Mouse (Mus musculus): ENCODE results near the gene Gria1. TPM values are rescaled to one million over a fixed set of nuclear protein-coding genes. Genes with fewer than 3 reads are reported as not detected.

Gria1 gene
- polyA plus RNA-seq, 1 experiment from 2014 or later, result 2.5 TPM

DNA sequence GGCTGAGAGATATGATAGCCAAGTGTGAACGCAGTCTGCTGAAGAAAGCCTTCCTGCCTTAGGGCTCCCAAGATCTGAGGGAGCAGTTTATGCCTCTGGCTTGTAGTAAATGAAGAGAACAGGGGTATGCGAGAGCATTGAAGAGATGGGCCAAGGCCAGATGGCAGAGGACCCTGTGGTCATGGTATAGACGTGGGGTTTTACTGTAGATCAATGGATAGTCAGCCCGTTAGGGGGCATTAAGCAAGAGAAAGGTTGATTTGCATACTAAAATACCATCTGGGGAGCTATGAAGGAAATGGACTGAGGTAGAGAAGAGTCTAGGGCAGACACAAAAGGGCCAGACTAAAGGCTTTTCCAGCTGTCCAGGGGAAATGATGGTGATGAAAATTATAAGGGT lies 237.7 kb downstream of the Gria1 start:
- H3K9me3 ChIP-seq, result no peaks in the 10 kb centered on the region
- no peak overlapping the region for H3K4me3 ChIP-seq
- H3K4me1 ChIP-seq, result no peaks in the 10 kb centered on the region
- H3K27ac ChIP-seq, result no peak overlapping the region
- no peaks in the 10 kb centered on the region for H3K36me3 ChIP-seq
- H3K27me3 ChIP-seq, result no peaks in the 10 kb centered on the region
- ATAC-seq (ENCODE audit: low FRiP score, low read depth), result no peak
- no peak overlapping the region for H3K4me2 ChIP-seq (replicated peaks)
- 73% methylated on average over 4 of the region's 4 CpGs for WGBS
- no peak overlapping the region for H3K9ac ChIP-seq

DNA sequence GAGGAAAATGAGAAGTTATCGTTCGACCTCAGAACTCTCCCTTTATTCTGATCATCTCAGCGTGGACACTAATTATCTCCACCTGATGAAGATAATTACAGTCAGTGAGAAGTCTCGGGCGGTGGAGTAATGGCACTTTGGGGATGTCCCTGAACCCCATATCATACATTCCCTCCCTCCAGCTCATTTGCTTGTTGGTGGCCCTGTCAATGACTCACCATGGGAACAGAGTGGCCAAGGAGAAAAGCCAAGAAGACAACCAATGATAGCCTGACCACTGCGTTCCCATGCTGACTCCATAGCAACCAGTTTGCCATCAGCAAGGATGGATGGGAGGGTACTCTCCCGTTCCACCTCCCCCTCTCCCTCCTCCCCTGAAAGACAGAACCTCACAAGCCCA lies 238.9 kb downstream of the Gria1 start:
- no peaks in the 10 kb centered on the region for H3K36me3 ChIP-seq
- 78% methylated on average over 7 of the region's 7 CpGs for WGBS
- H3K27ac ChIP-seq, result no peak overlapping the region
- H3K4me2 ChIP-seq (replicated peaks), result no peak overlapping the region
- H3K9ac ChIP-seq, result no peak overlapping the region
- H3K27me3 ChIP-seq, result no peaks in the 10 kb centered on the region
- H3K9me3 ChIP-seq, result no peaks in the 10 kb centered on the region
- ATAC-seq (ENCODE audit: low FRiP score, low read depth), result no peak
- H3K4me3 ChIP-seq, result no peak overlapping the region
- H3K4me1 ChIP-seq, result no peaks in the 10 kb centered on the region

DNA sequence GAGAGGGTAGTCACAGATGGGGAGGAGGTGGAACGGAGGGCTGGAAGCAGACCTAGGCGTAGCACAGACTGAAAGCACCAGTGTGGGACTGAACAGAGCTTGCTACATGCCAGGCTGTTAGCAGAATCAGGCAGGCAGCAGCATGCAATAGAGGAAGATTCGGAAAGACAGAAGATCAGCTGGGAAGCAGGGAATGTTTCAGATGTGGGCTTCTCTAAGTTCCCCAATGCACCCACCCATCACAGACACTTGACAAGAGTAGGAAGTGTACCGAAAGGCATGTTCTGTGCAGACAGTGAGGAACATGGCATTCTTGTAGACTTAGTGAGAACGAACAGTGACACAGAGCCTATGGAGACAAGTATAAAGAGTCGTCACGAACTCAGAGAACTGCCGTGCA lies 260.5 kb downstream of the Gria1 start:
- WGBS, result 88% methylated on average over 8 of the region's 8 CpGs
- no peak for ATAC-seq (ENCODE audit: low FRiP score, low read depth)
- no peaks in the 10 kb centered on the region for H3K9me3 ChIP-seq
- H3K4me2 ChIP-seq (replicated peaks), result no peak overlapping the region
- H3K27ac ChIP-seq, result no peak overlapping the region
- no peak overlapping the region for H3K9ac ChIP-seq
- no peaks in the 10 kb centered on the region for H3K36me3 ChIP-seq
- no peaks in the 10 kb centered on the region for H3K4me1 ChIP-seq
- H3K4me3 ChIP-seq, result no peak overlapping the region
- H3K27me3 ChIP-seq, result no peaks in the 10 kb centered on the region

DNA sequence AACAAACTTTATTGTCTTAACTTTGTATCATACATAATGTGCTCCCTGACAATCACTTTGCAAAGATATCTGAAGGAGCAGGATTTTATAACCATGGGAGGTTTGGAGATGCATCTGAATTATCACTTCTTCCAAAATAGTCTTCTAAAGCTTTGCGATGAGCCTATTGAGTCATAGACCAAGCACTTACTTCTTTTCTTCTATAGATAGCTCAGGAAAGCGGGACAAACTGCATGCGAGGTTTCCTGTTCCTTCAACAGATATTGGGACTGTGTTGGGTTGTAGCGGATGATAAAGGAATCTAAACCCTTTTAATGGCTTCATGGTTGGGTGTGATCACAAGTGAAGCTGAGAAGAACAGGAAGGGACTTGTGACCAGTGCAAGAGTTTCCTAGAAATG lies 263.5 kb downstream of the Gria1 start:
- no peak overlapping the region for H3K4me2 ChIP-seq (replicated peaks)
- H3K9me3 ChIP-seq, result no peaks in the 10 kb centered on the region
- H3K36me3 ChIP-seq, result no peaks in the 10 kb centered on the region
- 94% methylated on average over 4 of the region's 4 CpGs for WGBS
- H3K27me3 ChIP-seq, result no peaks in the 10 kb centered on the region
- H3K27ac ChIP-seq, result no peak overlapping the region
- peaks cover 16% of the 10 kb centered on the region; the same call in 1 of the 2 replicates for H3K4me1 ChIP-seq
- no peak for ATAC-seq (ENCODE audit: low FRiP score, low read depth)
- no peak overlapping the region for H3K4me3 ChIP-seq
- no peak overlapping the region for H3K9ac ChIP-seq

DNA sequence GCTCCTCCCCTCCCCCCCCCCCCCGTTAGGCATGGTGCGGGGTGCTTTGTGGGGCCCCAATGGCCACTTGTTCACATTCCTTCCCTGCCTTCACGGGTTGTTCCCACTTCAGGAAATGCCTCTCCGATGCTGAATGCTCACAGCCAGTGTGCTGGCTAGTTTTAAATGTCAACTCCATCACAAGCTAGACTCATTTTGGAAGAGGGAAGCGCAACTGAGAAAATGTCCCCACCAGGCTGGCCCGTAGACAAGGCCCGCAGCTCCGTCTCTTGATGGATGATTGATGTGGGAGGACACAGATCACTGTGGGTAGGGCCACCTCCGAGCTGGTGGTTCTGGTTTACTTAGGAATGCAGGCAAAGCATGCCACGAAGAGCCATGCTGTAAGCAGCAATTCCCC lies 266.9 kb downstream of the Gria1 start:
- Histone ChIP-seq H3K9ac (no peak overlapping the region), H3K4me3 (no peak overlapping the region), H3K4me1 (peaks cover 16% of the 10 kb centered on the region; the same call in 1 of the 2 replicates), H3K27me3 (no peaks in the 10 kb centered on the region), H3K4me2 (replicated peaks) (peak overlapping the region; percentile 27), H3K9me3 (no peaks in the 10 kb centered on the region), H3K27ac (no peak overlapping the region), H3K36me3 (no peaks in the 10 kb centered on the region)
- ATAC-seq (ENCODE audit: low FRiP score, low read depth), result 0 out of 2 replicates have a peak, but pooled peaks have one; percentile 32
- 34% methylated on average over 10 of the region's 10 CpGs for WGBS

DNA sequence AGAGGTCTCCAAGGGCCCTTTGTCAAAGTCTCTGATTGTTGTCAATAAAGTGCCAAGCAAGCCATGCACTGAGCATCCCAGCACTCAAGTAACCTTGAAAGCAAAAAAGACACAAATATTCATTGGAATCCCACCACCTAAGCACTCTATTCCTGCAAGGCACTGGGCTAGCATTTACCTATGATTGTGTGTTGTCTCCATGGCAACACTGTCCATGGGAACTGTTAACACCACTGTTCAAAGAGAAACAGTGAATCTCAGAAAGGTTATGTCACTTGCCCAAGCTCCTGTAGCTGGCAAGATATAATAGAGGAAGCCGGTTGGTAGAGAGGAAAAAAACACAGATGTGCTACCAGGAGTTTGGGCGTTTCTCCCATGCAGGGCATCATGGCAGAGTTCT lies 274.9 kb downstream of the Gria1 start:
- Histone ChIP-seq H3K27ac (no peak overlapping the region), H3K4me2 (replicated peaks) (no peak overlapping the region), H3K4me3 (no peak overlapping the region), H3K4me1 (no peaks in the 10 kb centered on the region), H3K9ac (no peak overlapping the region), H3K27me3 (no peaks in the 10 kb centered on the region), H3K36me3 (no peaks in the 10 kb centered on the region), H3K9me3 (no peaks in the 10 kb centered on the region)
- no peak for ATAC-seq (ENCODE audit: low FRiP score, low read depth)
- WGBS, result 93% methylated on average over 2 of the region's 2 CpGs

DNA sequence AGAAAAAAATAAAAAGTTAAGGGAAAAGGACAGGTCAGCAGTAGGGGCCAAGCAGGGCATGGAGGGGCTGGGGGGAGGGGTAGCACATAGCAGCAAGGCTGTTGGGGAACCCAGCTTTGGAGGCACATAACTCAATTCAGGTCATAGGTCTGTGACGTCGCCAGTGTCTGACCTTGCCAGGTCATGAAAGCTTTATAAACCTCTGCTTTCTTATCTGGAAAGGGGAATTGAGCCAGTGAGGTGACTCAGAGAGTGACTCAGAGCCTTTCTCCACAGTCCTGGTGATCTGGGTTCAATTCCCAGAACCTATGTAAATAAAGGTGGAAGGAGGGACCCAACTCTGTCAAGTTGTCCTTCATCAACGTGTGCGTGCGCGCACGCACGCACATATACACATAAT lies 286.2 kb downstream of the Gria1 start:
- Histone ChIP-seq H3K4me3 (no peak overlapping the region), H3K9me3 (no peaks in the 10 kb centered on the region), H3K4me1 (no peaks in the 10 kb centered on the region), H3K36me3 (no peaks in the 10 kb centered on the region), H3K27ac (no peak overlapping the region), H3K9ac (no peak overlapping the region), H3K4me2 (replicated peaks) (no peak overlapping the region), H3K27me3 (no peaks in the 10 kb centered on the region)
- WGBS, result 89% methylated on average over 8 of the region's 8 CpGs
- ATAC-seq (ENCODE audit: low FRiP score, low read depth), result no peak

DNA sequence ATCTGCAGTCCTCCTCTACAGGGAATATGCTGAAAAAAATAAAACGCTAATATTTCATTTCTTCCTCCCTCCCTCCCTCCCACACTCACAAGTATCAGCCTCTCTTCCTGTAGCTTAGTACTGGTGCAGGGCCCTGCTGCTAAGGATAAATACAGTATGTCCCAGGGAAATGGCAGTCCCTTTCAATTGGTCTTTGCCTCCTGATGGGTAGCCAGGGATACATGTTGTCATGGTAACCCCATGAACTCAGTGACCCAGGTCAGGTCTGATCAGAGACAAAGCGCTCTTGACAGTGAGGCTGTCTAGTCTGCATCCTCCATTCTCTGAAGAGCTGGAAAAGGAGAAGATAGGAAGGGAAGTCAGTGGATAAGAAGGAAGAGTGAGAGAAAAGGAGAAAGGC lies 287.1 kb downstream of the Gria1 start:
- ATAC-seq (ENCODE audit: low FRiP score, low read depth), result no peak

DNA sequence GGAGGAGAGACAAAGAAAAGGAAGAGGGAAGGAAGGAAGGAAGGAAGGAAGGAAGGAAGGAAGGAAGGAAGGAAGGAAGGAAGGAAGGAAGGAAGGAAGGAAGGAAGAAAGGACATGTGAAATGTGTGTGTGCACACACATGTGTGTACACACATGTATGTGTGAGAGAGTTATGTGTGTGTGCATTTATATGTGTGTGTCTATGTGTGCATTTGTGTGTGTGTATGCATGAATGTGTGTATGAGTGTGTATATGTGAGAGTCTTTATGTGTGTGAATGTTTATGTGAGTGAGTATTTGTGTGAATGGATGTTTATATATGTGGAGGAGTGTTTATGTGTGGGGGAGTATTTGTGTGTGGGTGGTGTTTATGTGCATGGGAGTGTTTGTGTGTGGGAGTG lies 287.5 kb downstream of the Gria1 start:
- H3K4me3 ChIP-seq, result no peak overlapping the region
- ATAC-seq (ENCODE audit: low FRiP score, low read depth), result no peak
- no peaks in the 10 kb centered on the region for H3K36me3 ChIP-seq
- no peaks in the 10 kb centered on the region for H3K4me1 ChIP-seq
- H3K27ac ChIP-seq, result no peak overlapping the region
- H3K4me2 ChIP-seq (replicated peaks), result no peak overlapping the region
- H3K9me3 ChIP-seq, result no peaks in the 10 kb centered on the region
- no peaks in the 10 kb centered on the region for H3K27me3 ChIP-seq
- H3K9ac ChIP-seq, result no peak overlapping the region

More for the DNA sequence above, 287.1 kb downstream of the Gria1 start:
- Histone ChIP-seq H3K27ac (no peak overlapping the region), H3K36me3 (no peaks in the 10 kb centered on the region), H3K4me1 (no peaks in the 10 kb centered on the region), H3K4me3 (no peak overlapping the region), H3K9me3 (no peaks in the 10 kb centered on the region), H3K27me3 (no peaks in the 10 kb centered on the region), H3K4me2 (replicated peaks) (no peak overlapping the region), H3K9ac (no peak overlapping the region)
- 67% methylated on average over 2 of the region's 2 CpGs for WGBS

DNA sequence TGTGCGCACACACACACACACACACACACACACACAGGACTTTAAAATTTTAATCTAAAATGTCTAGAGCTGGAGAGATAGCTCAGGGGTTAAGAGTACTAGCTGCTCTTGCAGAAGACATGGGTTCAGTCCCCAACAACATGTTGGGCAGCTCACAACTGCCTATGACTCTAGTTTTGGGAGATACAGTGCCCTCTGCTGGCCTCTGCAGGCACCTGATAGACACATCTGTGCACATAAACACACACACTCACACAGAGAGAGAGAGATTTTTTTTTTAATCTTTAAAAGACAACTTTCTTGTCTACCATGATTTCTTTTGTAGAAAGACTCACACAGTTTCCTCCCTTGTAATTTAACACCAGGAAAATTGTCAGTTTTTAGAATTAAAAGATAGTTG lies 292.4 kb downstream of the Gria1 start:
- Histone ChIP-seq H3K4me3 (no peak overlapping the region), H3K9me3 (no peaks in the 10 kb centered on the region), H3K36me3 (no peaks in the 10 kb centered on the region), H3K4me2 (replicated peaks) (no peak overlapping the region), H3K9ac (no peak overlapping the region), H3K27ac (no peak overlapping the region), H3K27me3 (no peaks in the 10 kb centered on the region), H3K4me1 (no peaks in the 10 kb centered on the region)
- WGBS, result 91% methylated on average over 1 of the region's 1 CpGs
- no peak for ATAC-seq (ENCODE audit: low FRiP score, low read depth)

DNA sequence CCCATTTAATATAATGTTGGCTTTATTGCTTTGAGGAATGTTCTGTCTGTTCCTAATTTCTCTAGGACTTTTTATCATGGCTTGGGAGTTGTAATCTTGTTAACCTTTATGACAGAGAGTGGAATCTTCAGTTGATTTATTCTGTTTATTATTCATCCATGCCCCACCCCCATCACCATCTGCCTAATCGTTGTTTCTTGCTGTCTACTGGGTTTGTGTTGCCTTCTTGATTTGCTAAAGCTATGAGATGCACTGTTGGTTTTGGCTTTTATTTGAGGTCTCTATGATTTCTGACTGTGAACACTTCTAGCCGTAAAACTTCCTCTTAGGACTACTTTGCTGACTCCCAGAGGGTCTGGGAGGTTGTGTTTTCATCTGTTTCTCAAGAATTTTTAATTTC lies 294.9 kb downstream of the Gria1 start:
- Histone ChIP-seq H3K4me2 (replicated peaks) (no peak overlapping the region), H3K27ac (no peak overlapping the region), H3K4me3 (no peak overlapping the region), H3K36me3 (no peaks in the 10 kb centered on the region), H3K4me1 (no peaks in the 10 kb centered on the region), H3K9ac (no peak overlapping the region), H3K9me3 (no peaks in the 10 kb centered on the region), H3K27me3 (no peaks in the 10 kb centered on the region)
- no peak for ATAC-seq (ENCODE audit: low FRiP score, low read depth)
- WGBS, result 72% methylated on average over 2 of the region's 2 CpGs

DNA sequence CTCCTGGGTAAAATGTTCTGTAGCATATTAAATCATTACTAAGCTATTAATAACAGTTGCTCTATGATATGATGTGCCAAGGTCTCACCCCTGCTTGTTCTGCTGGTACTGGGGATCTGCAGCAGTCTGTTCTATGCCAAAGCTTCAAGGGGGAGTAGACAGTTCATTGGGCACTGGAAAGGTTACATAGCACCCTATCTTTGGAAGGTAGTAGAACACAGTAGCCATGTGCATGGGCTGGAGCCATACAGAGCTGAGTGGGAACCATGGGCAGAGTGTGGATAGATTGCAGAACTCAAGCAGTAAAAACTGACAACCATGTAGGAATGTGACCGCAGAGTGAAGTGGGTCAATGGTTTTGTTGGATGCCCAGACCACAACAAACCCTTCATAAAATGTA lies 295.7 kb downstream of the Gria1 start:
- Histone ChIP-seq H3K9ac (no peak overlapping the region), H3K4me2 (replicated peaks) (no peak overlapping the region), H3K9me3 (no peaks in the 10 kb centered on the region), H3K4me1 (no peaks in the 10 kb centered on the region), H3K27ac (no peak overlapping the region), H3K4me3 (no peak overlapping the region), H3K27me3 (no peaks in the 10 kb centered on the region), H3K36me3 (no peaks in the 10 kb centered on the region)
- no peak for ATAC-seq (ENCODE audit: low FRiP score, low read depth)
- WGBS, result 91% methylated on average over 1 of the region's 1 CpGs

DNA sequence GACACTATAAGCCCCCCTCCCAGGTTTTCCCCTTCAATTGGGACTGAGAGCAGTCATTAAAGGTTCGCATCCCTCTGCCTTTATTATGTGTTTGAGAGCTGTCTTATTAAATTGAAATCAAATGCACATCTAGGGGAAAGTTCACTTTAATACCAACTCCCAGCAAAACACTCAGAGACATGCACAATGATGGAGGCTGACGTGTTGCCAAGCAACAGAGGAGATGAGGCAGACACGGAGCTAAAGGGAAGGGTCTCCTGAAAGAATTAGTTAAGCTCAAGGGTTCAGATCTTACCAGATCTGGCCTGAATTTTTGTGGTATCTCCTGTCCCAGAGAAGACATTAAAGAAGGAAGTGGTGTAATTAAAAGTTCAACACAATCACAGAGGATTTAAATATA lies 305.9 kb downstream of the Gria1 start:
- Histone ChIP-seq H3K9me3 (no peaks in the 10 kb centered on the region), H3K4me1 (no peaks in the 10 kb centered on the region), H3K4me3 (no peak overlapping the region), H3K36me3 (no peaks in the 10 kb centered on the region), H3K27me3 (no peaks in the 10 kb centered on the region), H3K4me2 (replicated peaks) (no peak overlapping the region), H3K9ac (no peak overlapping the region), H3K27ac (no peak overlapping the region)
- no peak for ATAC-seq (ENCODE audit: low FRiP score, low read depth)
- 71% methylated on average over 3 of the region's 3 CpGs for WGBS
